Mouse (Mus musculus) liver, postnatal 0 days (tissue): Measurements from ENCODE around the gene Rcbtb2. TPM values are rescaled to one million over a fixed set of nuclear protein-coding genes. Genes with fewer than 3 reads are reported as not detected.

Source experiments
- ATAC-seq: fragments of 200-750 bp; cut with Nextera tagmentation; 2 replicates; pipeline ENCODE4 v1.8.0; 2017; ENCODE audit warnings: mild to moderate bottlenecking, moderate library complexity
- DNase-seq: peaks from one replicate; pipeline ENCODE4 v3.0.0-alpha.2; 2016
- H3K27ac ChIP-seq: fragments of 300-500 bp; sonication (generic); 2 replicates; pipeline ENCODE4 v1.5.1; 2014; ENCODE audit warnings: antibody characterized with exemption, moderate library complexity, mild to moderate bottlenecking, low read depth
- H3K27me3 ChIP-seq: fragments of 300-500 bp; sonication (generic); 2 replicates; pipeline ENCODE4 v1.6.1; 2014; ENCODE audit warnings: low read length, control low read depth, mixed read lengths; ENCODE audit not compliant: insufficient read depth
- H3K36me3 ChIP-seq: fragments of 300-500 bp; sonication (generic); replicated peaks from 2 replicates; pipeline ENCODE4 v1.6.1; 2014; ENCODE audit warnings: mild to moderate bottlenecking, control low read depth, low read length, moderate library complexity, mixed read lengths; ENCODE audit not compliant: insufficient read depth
- H3K4me1 ChIP-seq: fragments of 300-500 bp; sonication (generic); 2 replicates; pipeline ENCODE4 v1.6.1; 2014; ENCODE audit warnings: antibody characterized with exemption, mild to moderate bottlenecking, control low read depth; ENCODE audit not compliant: insufficient read depth
- H3K4me2 ChIP-seq: fragments of 300-500 bp; sonication (generic); 2 replicates; pipeline ENCODE4 v1.6.1; 2014; ENCODE audit warnings: low read depth, mild to moderate bottlenecking, low read length, moderate library complexity, mixed read lengths
- H3K4me3 ChIP-seq: fragments of 300-500 bp; sonication (generic); 2 replicates; pipeline ENCODE4 v1.5.1; 2014; ENCODE audit warnings: low read depth, low read length
- H3K9ac ChIP-seq: fragments of 300-500 bp; sonication (generic); replicated peaks from 2 replicates; pipeline ENCODE4 v1.6.1; 2014; ENCODE audit warnings: mild to moderate bottlenecking, moderate library complexity
- H3K9me3 ChIP-seq: fragments of 300-500 bp; sonication (generic); 2 replicates; pipeline ENCODE4 v1.6.1; 2016; ENCODE audit warnings: mild to moderate bottlenecking, control low read depth, low read length, mixed read lengths
- CTCF ChIP-seq: sonication (generic); IDR thresholded peaks from 2 replicates; pipeline ENCODE4 v1.5.1; 2016; ENCODE audit warnings: antibody characterized with exemption, low read depth
- EP300 ChIP-seq: IDR thresholded peaks from 2 replicates; pipeline ENCODE4 v1.6.1; 2016; ENCODE audit warnings: antibody characterized with exemption, low read depth, mild to moderate bottlenecking
- WGBS: fragments of 180-500 bp; shearing (Covaris S2); extraction: QIAGEN DNeasy Blood & Tissue Kit; methylation state at CpG from one replicate; pipeline ENCODE4 v1.1.7; 2014; ENCODE audit not compliant: insufficient replicate concordance; 5-methylcytosine and 5-hydroxymethylcytosine counted together
- polyA plus RNA-seq: library from polyadenylated mRNA; unstranded; fragments of >200 nt; fragmentation: Nextera tagmentation; extraction: Ambion mirVana; gene quantifications from 2 replicates; pipeline ENCODE4 v1.2.1, GENCODE M21; 2015

The Rcbtb2 gene
- polyA plus RNA-seq, 1 experiment from 2014 or later: 29.9 TPM

GRCm38 (mm10) chr14:73118482-73119347, 4.1 kb upstream of the Rcbtb2 start:
- H3K36me3 ChIP-seq: no peaks in the 10 kb centered on the region
- no peak for DNase-seq
- 54% methylated on average over 14 of the region's 14 CpGs for WGBS
- no peaks in the 10 kb centered on the region for H3K27me3 ChIP-seq
- no peaks in the 10 kb centered on the region for H3K9me3 ChIP-seq
- peak overlapping the region; percentile 31; the same call in 1 of the 2 replicates for H3K4me2 ChIP-seq
- peak overlapping the region; percentile 70 for H3K27ac ChIP-seq
- ATAC-seq: no peak
- TF ChIP-seq EP300 (no peak), CTCF (no peak)
- peaks cover 35% of the 10 kb centered on the region for H3K4me1 ChIP-seq
- H3K9ac ChIP-seq: no peak overlapping the region
- no peak overlapping the region for H3K4me3 ChIP-seq

GRCm38 (mm10) chr14:73119459-73119858, 3.4 kb upstream of the Rcbtb2 start:
- DNase-seq (no peak), ATAC-seq (no peak)
- H3K9me3 ChIP-seq: no peaks in the 10 kb centered on the region
- H3K4me3 ChIP-seq: no peak overlapping the region
- peak overlapping the region; percentile 70 for H3K27ac ChIP-seq
- peak overlapping the region; percentile 31; the same call in 1 of the 2 replicates for H3K4me2 ChIP-seq
- no peaks in the 10 kb centered on the region for H3K27me3 ChIP-seq
- H3K9ac ChIP-seq: no peak overlapping the region
- H3K36me3 ChIP-seq: no peaks in the 10 kb centered on the region
- TF ChIP-seq CTCF (no peak), EP300 (no peak)
- peaks cover 40% of the 10 kb centered on the region for H3K4me1 ChIP-seq
- 45% methylated on average over 6 of the region's 6 CpGs for WGBS

DNA sequence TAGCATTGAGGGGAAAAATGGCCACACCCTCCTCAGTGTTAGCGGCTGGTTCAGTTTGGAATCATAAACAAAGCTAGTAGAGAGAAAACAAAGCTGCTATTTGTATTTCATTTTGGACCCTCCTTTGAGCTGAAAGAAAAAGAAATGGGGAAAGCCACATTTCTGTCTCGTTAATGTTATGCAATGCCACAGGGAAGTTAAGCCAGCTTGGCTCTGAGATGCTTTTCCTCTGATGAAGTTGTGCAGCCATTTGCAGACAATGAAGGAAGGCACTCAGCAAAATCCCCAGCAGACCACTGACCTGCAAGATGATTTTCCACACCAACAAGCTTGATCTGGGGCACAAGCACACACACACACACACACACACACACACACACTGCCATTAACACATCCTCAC, 2.9 kb upstream of the Rcbtb2 start:
- DNase-seq (no peak), ATAC-seq (no peak)
- H3K4me3 ChIP-seq: no peak overlapping the region
- H3K4me1 ChIP-seq: peaks cover 43% of the 10 kb centered on the region
- no peak overlapping the region for H3K9ac ChIP-seq
- WGBS: 38% methylated on average over 2 of the region's 2 CpGs
- no peak for TF ChIP-seq EP300
- no peak for TF ChIP-seq CTCF
- H3K27me3 ChIP-seq: no peaks in the 10 kb centered on the region
- 0 out of 2 replicates have a peak overlapping the region, but pooled peaks have one; percentile 31 for H3K4me2 ChIP-seq
- peak overlapping the region; percentile 70 for H3K27ac ChIP-seq
- H3K9me3 ChIP-seq: no peaks in the 10 kb centered on the region
- H3K36me3 ChIP-seq: no peaks in the 10 kb centered on the region

DNA sequence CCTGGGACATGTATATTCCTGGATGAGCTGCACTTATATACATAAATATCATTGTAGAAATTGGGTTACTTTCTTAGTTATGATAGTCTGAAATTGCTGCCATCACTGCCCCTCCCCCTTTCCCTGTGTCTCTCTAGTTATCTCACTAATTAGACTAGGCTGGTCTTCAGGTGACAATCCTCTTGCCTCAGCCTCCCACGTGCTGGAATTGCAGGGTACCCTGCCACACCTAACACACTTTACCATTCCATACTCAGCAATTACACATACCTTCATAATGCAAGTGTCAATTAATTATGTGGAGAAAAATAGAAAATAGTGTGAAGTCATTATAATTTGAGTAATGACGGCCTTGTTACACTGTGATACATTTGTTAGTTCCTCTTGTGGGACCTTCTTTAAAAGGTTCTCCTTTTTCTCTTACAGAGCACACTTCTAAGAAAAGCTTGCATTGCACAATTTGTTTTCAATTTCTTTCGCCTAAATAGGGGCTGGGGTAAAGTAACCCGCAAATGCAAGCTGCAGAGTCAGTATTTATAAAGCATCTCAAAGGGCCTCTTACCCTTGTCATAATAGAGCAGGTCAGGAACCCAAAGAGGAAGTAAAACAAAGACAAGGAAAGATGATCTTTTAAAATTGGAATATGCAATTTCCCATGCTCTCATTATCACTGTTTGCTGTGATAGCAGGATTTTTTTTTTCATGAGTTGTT, 470 bp upstream of the Rcbtb2 start:
- Histone ChIP-seq H3K4me3 (no peak overlapping the region), H3K27ac (peak overlapping the region; percentile 82), H3K9me3 (no peaks in the 10 kb centered on the region), H3K36me3 (no peaks in the 10 kb centered on the region), H3K4me1 (peaks cover 42% of the 10 kb centered on the region), H3K4me2 (peak overlapping the region; percentile 32; the same call in 1 of the 2 replicates), H3K27me3 (no peaks in the 10 kb centered on the region), H3K9ac (no peak overlapping the region)
- TF ChIP-seq EP300 (no peak; the same call in 1 of the 2 replicates), CTCF (no peak)
- 25% methylated on average over 4 of the region's 4 CpGs for WGBS
- ATAC-seq (peak; percentile 65), DNase-seq (no peak)

DNA sequence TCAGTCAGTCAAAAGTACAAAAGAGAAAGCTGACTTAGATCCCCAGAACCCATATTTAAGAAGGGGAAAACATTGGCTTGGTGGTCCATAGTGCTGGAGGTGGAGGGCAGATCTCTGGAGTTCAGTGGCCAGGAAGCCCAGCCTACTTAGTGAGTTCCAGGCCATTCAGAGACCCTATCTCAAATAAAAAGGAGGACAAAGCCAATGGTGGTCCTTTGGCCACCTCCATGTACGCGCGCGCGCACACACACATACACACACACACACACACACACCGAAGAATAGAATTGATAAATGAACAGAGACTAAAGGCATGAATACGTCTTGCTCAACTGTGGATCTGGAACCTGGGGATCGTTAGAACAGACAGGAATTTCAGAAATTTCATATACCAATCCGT, 544 bp downstream of the Rcbtb2 start:
- 37% methylated on average over 9 of the region's 9 CpGs for WGBS
- Histone ChIP-seq H3K9ac (no peak overlapping the region), H3K4me2 (peak overlapping the region; percentile 32; the same call in 1 of the 2 replicates), H3K27me3 (no peaks in the 10 kb centered on the region), H3K4me1 (peaks cover 35% of the 10 kb centered on the region), H3K36me3 (no peaks in the 10 kb centered on the region), H3K4me3 (no peak overlapping the region), H3K27ac (peak overlapping the region; percentile 82), H3K9me3 (no peaks in the 10 kb centered on the region)
- DNase-seq (no peak), ATAC-seq (no peak; the same call in 1 of the 2 replicates)
- TF ChIP-seq CTCF (no peak), EP300 (no peak)

DNA sequence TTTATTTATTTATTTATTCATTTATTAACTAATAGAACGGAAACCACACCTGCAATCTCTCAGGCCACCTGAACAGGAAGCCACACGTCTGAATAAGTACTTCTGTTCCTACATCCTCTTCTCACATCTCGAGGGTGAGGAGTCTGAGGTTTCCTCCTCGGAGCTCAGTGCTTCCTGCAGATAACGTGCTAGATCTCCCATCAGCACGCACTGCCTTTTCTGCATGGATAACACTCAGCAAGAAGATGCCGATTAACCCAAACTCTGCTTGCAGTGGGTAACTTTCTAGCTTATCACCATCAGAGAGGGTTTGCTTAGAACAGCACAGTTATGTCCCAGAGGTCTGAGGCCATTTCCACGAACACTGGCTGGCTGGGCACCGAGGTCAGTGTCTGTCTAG, 949 bp downstream of the Rcbtb2 start:
- WGBS: 22% methylated on average over 9 of the region's 9 CpGs

More for the DNA sequence above, 949 bp downstream of the Rcbtb2 start:
- Histone ChIP-seq H3K9ac (no peak overlapping the region), H3K9me3 (no peaks in the 10 kb centered on the region), H3K36me3 (no peaks in the 10 kb centered on the region), H3K27ac (no peak overlapping the region), H3K4me3 (no peak overlapping the region), H3K27me3 (no peaks in the 10 kb centered on the region), H3K4me2 (peak overlapping the region; percentile 20), H3K4me1 (peaks cover 31% of the 10 kb centered on the region)
- ATAC-seq (peak; percentile 52), DNase-seq (no peak)
- TF ChIP-seq CTCF (no peak), EP300 (peak; percentile 54; the same call in 1 of the 2 replicates)
